Mouse (Mus musculus) embryonic facial prominence, embryonic 14.5 days (tissue): Measurements from ENCODE around the gene Gm20388. TPM values are rescaled to one million over a fixed set of nuclear protein-coding genes. Genes with fewer than 3 reads are reported as not detected.

Experiments used
- ATAC-seq: fragments of 200-750 bp; cut with Nextera tagmentation; 2 replicates; pipeline ENCODE4 v1.8.0; 2017; ENCODE audit warnings: low read depth, moderate number of reproducible peaks, moderate TSS enrichment
- DNase-seq: peaks from one replicate; pipeline ENCODE4 v3.0.0-alpha.2; 2015; ENCODE audit warnings: low spot score
- H3K27ac ChIP-seq: fragments of 300-500 bp; sonication (generic); replicated peaks from 2 replicates; pipeline ENCODE4 v1.5.1; 2014; ENCODE audit warnings: low read depth, mild to moderate bottlenecking, low read length, moderate library complexity
- H3K27me3 ChIP-seq: fragments of 300-500 bp; sonication (generic); replicated peaks from 2 replicates; pipeline ENCODE4 v1.6.1; 2014; ENCODE audit warnings: low read length; ENCODE audit not compliant: control insufficient read depth, insufficient read depth
- H3K36me3 ChIP-seq: fragments of 300-500 bp; sonication (generic); 2 replicates; pipeline ENCODE4 v1.6.1; 2014; ENCODE audit warnings: low read length, mixed read lengths; ENCODE audit not compliant: control insufficient read depth, insufficient read depth
- H3K4me1 ChIP-seq: fragments of 300-500 bp; sonication (generic); 2 replicates; pipeline ENCODE4 v1.6.1; 2014; ENCODE audit warnings: antibody characterized with exemption, low read length; ENCODE audit not compliant: control insufficient read depth, insufficient read depth
- H3K4me2 ChIP-seq: fragments of 300-500 bp; sonication (generic); 2 replicates; pipeline ENCODE4 v1.6.1; 2014; ENCODE audit warnings: low read depth, mild to moderate bottlenecking, low read length, moderate library complexity, mixed read lengths
- H3K4me3 ChIP-seq: fragments of 300-500 bp; sonication (generic); 2 replicates; pipeline ENCODE4 v1.5.1; 2014; ENCODE audit warnings: low read depth, mild to moderate bottlenecking, low read length
- H3K9ac ChIP-seq: fragments of 300-500 bp; sonication (generic); 2 replicates; pipeline ENCODE4 v1.6.1; 2014; ENCODE audit warnings: low read depth, mild to moderate bottlenecking, low read length, moderate library complexity, mixed read lengths
- H3K9me3 ChIP-seq: fragments of 300-500 bp; sonication (generic); 2 replicates; pipeline ENCODE4 v1.6.1; 2016; ENCODE audit warnings: low read length; ENCODE audit not compliant: control insufficient read depth
- WGBS: fragments of 180-500 bp; shearing (Covaris S2); extraction: QIAGEN DNeasy Blood & Tissue Kit; methylation state at CpG from one replicate; pipeline ENCODE4 v1.1.7; 2014; 5-methylcytosine and 5-hydroxymethylcytosine counted together
- polyA plus RNA-seq: library from polyadenylated mRNA; unstranded; fragments of >200 nt; fragmentation: Nextera tagmentation; extraction: Ambion mirVana; gene quantifications from 2 replicates; pipeline ENCODE4 v1.2.1, GENCODE M21; 2014

The Gm20388 gene
- polyA plus RNA-seq, 1 experiment from 2014 or later, result not detected

- H3K4me1 ChIP-seq, result peaks cover 51% of the 10 kb centered on the region
- ATAC-seq (no peak), DNase-seq (peak; percentile 48)
- peak overlapping the region; percentile 28; the same call in 1 of the 2 replicates for H3K27ac ChIP-seq
- H3K4me3 ChIP-seq, result no peak overlapping the region
- H3K36me3 ChIP-seq, result 0 out of 2 replicates have a peak, but pooled peaks cover 10% of the 10 kb centered on the region
- WGBS, result 55% methylated on average over 12 of the region's 12 CpGs
- H3K4me2 ChIP-seq, result peak overlapping the region; percentile 98
- H3K9ac ChIP-seq, result peak overlapping the region; percentile 21; the same call in 1 of the 2 replicates
- no peaks in the 10 kb centered on the region for H3K9me3 ChIP-seq
- no peaks in the 10 kb centered on the region; the same call in 1 of the 2 replicates for H3K27me3 ChIP-seq
These were observed 323.8 kb downstream of the Gm20388 start for GRCm38 (mm10) chr8:120234457-120234856.

- 0 out of 2 replicates have a peak overlapping the region, but pooled peaks have one; percentile 6 for H3K4me3 ChIP-seq
- WGBS, result 54% methylated on average over 8 of the region's 8 CpGs
- H3K4me2 ChIP-seq, result peak overlapping the region; percentile 98
- H3K27me3 ChIP-seq, result no peaks in the 10 kb centered on the region
- DNase-seq, result no peak
- H3K9ac ChIP-seq, result no peak overlapping the region
- ATAC-seq, result no peak
- peak overlapping the region; percentile 28; the same call in 1 of the 2 replicates for H3K27ac ChIP-seq
- H3K36me3 ChIP-seq, result 0 out of 2 replicates have a peak, but pooled peaks cover 10% of the 10 kb centered on the region
- H3K9me3 ChIP-seq, result no peaks in the 10 kb centered on the region
- peaks cover 47% of the 10 kb centered on the region for H3K4me1 ChIP-seq
These were observed 324.2 kb downstream of the Gm20388 start for GRCm38 (mm10) chr8:120234866-120235265.

GRCm38 (mm10) chr8:120243222-120243621 lies 332.6 kb downstream of the Gm20388 start:
- Histone ChIP-seq H3K9me3 (0 out of 2 replicates have a peak, but pooled peaks cover 4% of the 10 kb centered on the region), H3K4me1 (no peaks in the 10 kb centered on the region), H3K27me3 (no peaks in the 10 kb centered on the region), H3K27ac (no peak overlapping the region), H3K36me3 (peaks cover 23% of the 10 kb centered on the region), H3K9ac (no peak overlapping the region), H3K4me3 (no peak overlapping the region), H3K4me2 (no peak overlapping the region)
- ATAC-seq (no peak), DNase-seq (no peak)
- 90% methylated on average over 4 of the region's 4 CpGs for WGBS

- Histone ChIP-seq H3K4me2 (no peak overlapping the region), H3K27me3 (no peaks in the 10 kb centered on the region), H3K36me3 (peaks cover 22% of the 10 kb centered on the region), H3K4me1 (no peaks in the 10 kb centered on the region), H3K4me3 (no peak overlapping the region), H3K27ac (no peak overlapping the region), H3K9me3 (0 out of 2 replicates have a peak, but pooled peaks cover 4% of the 10 kb centered on the region), H3K9ac (no peak overlapping the region)
- 90% methylated on average over 5 of the region's 5 CpGs for WGBS
- DNase-seq (no peak), ATAC-seq (no peak)
These were observed 333.3 kb downstream of the Gm20388 start for GRCm38 (mm10) chr8:120243916-120244451.

DNA sequence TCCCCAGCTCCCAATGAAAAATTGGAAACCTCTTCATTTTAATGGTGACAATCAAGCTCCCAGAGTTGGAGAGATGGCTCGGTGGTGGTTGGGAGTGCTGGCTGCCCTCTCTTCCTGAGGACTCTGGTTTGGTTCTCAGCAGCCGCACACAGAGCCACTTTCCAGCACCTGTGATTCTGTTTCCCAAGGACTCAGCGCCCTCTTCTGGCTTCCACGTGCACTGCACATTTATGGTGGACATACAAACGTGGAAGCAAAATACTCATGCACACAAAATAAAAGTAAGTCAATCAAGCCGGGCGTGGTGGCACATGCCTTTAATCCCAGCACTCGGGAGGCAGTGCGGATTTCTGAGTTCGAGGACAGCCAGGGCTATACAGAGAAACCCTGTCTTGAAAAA lies 333.9 kb downstream of the Gm20388 start:
- 0 out of 2 replicates have a peak, but pooled peaks cover 4% of the 10 kb centered on the region for H3K9me3 ChIP-seq
- ATAC-seq (no peak), DNase-seq (no peak)
- peaks cover 4% of the 10 kb centered on the region; the same call in 1 of the 2 replicates for H3K4me1 ChIP-seq
- H3K4me3 ChIP-seq, result no peak overlapping the region
- peaks cover 22% of the 10 kb centered on the region for H3K36me3 ChIP-seq
- no peaks in the 10 kb centered on the region for H3K27me3 ChIP-seq
- no peak overlapping the region for H3K9ac ChIP-seq
- H3K4me2 ChIP-seq, result no peak overlapping the region
- H3K27ac ChIP-seq, result no peak overlapping the region
- 92% methylated on average over 10 of the region's 10 CpGs for WGBS

DNA sequence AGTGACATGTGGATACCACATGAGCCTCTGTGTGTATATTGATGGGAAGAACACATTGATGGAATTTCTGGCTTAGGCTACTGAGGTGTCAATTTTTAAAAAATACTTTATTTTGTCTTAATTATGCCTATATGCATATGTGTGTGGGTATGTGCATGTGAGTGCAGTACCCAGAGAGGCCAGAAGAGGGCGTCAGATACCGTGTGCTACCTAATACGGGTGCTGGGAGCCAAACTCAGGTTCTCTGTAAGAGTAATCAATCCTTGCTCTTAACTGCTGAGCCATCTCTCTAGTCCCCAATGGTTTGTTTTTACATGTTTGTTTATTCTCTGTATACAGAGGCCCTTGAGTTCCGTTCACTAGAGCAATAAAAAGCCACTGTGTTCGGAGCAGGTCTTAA lies 337.0 kb downstream of the Gm20388 start:
- peaks cover 21% of the 10 kb centered on the region; the same call in 1 of the 2 replicates for H3K4me1 ChIP-seq
- H3K4me2 ChIP-seq, result no peak overlapping the region
- H3K27ac ChIP-seq, result no peak overlapping the region
- DNase-seq (no peak), ATAC-seq (no peak)
- H3K36me3 ChIP-seq, result peaks cover 13% of the 10 kb centered on the region
- no peaks in the 10 kb centered on the region for H3K27me3 ChIP-seq
- H3K4me3 ChIP-seq, result no peak overlapping the region
- 84% methylated on average over 5 of the region's 5 CpGs for WGBS
- no peak overlapping the region for H3K9ac ChIP-seq
- H3K9me3 ChIP-seq, result 0 out of 2 replicates have a peak, but pooled peaks cover 4% of the 10 kb centered on the region

DNA sequence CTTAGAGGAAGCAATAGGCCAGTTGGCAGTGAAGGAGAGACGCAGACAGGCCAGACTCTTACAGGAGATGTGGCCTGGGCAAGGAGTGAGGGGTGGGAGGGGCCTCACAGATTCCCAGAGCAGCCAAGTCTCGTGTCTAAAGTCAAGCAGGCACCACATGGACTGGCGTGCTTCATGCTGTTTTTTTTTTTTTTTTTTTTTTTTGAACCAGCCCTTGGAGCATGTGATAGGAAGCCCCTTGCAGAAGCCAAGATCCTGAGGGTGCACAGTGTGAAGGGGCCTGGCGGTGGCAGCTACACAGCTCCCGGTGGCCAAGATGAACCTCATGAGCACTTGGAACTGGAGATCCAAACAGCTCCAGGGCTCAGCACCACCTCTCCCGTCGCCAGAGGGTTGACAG lies 337.4 kb downstream of the Gm20388 start:
- H3K4me3 ChIP-seq, result no peak overlapping the region
- no peaks in the 10 kb centered on the region for H3K27me3 ChIP-seq
- 70% methylated on average over 6 of the region's 7 CpGs for WGBS
- H3K9me3 ChIP-seq, result 0 out of 2 replicates have a peak, but pooled peaks cover 4% of the 10 kb centered on the region
- H3K27ac ChIP-seq, result no peak overlapping the region
- peaks cover 21% of the 10 kb centered on the region; the same call in 1 of the 2 replicates for H3K4me1 ChIP-seq
- peaks cover 13% of the 10 kb centered on the region for H3K36me3 ChIP-seq
- H3K9ac ChIP-seq, result no peak overlapping the region
- no peak overlapping the region for H3K4me2 ChIP-seq
- no peak for DNase-seq
- no peak for ATAC-seq

GRCm38 (mm10) chr8:120248451-120248850 lies 337.8 kb downstream of the Gm20388 start:
- no peaks in the 10 kb centered on the region for H3K27me3 ChIP-seq
- no peak overlapping the region for H3K4me3 ChIP-seq
- no peak overlapping the region for H3K27ac ChIP-seq
- peaks cover 21% of the 10 kb centered on the region; the same call in 1 of the 2 replicates for H3K4me1 ChIP-seq
- 0 out of 2 replicates have a peak, but pooled peaks cover 4% of the 10 kb centered on the region for H3K9me3 ChIP-seq
- no peak for DNase-seq
- ATAC-seq, result no peak
- 92% methylated on average over 4 of the region's 4 CpGs for WGBS
- H3K4me2 ChIP-seq, result no peak overlapping the region
- peaks cover 13% of the 10 kb centered on the region for H3K36me3 ChIP-seq
- H3K9ac ChIP-seq, result no peak overlapping the region
